8 mouse cellular contexts compared by ENCODE assay signal in the genomic region with DNA sequence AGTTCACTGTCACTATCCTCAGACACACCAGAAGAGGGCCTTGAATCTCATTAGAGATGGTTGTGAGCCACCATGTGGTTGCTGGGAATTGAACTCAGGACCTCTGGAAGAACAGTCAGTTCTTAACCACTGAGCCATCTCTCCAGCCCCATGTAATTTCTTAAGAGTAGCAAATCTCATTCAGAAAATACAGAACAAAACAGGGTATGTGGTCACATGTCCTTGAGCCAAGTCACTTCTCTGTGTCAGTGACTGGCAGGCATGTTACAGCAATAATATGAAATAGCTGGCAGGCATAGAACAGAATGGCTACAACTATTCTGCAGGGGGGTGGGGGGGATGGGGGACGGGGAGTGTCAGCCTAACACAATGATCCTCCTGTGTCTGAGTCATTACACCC. TPM values are rescaled to one million over a fixed set of nuclear protein-coding genes. Genes with fewer than 3 reads are reported as not detected.
DNase-seq lines count a peak whose midpoint lies in the region; ATAC-seq lines count a peak whose summit lies in the region.

No protein-coding gene starts in this region.

- no peaks in the 10 kb centered on the region for H3K4me1 ChIP-seq in kidney, embryonic 16.5 days (ENCODE audit: insufficient read depth, low read length)
- H3K4me1 ChIP-seq in hindbrain, embryonic 16.5 days (ENCODE audit: control insufficient read depth, insufficient read depth, low read depth, low read length): peaks cover 4% of the 10 kb centered on the region; the same call in 1 of the 2 replicates
- H3K4me1 ChIP-seq in midbrain, embryonic 16.5 days (ENCODE audit: control insufficient read depth, insufficient read depth, low read length): no peaks in the 10 kb centered on the region

- H3K36me3 ChIP-seq in kidney, embryonic 16.5 days (ENCODE audit: insufficient read depth, low read length): no peaks in the 10 kb centered on the region
- no peaks in the 10 kb centered on the region for H3K36me3 ChIP-seq in hindbrain, embryonic 16.5 days (ENCODE audit: control insufficient read depth, insufficient read depth, low read length)
- H3K36me3 ChIP-seq in midbrain, embryonic 16.5 days (ENCODE audit: control insufficient read depth, insufficient read depth, low read length): no peaks in the 10 kb centered on the region

- H3K9ac ChIP-seq in kidney, embryonic 16.5 days (replicated peaks; ENCODE audit: low read length): no peak overlapping the region
- no peak overlapping the region for H3K9ac ChIP-seq in hindbrain, embryonic 16.5 days (ENCODE audit: low read depth, low read length)
- no peak overlapping the region for H3K9ac ChIP-seq in midbrain, embryonic 16.5 days (ENCODE audit: low read depth, low read length)

- DNase-seq in kidney, adult 8-10 months: no peak
- peak; percentile 45 for DNase-seq in fat pad, adult 2 months (ENCODE audit: extremely low read depth, low read depth, low spot score)
- no peak for DNase-seq in T-cell, adult 2 months (ENCODE audit: low spot score)
- no peak for DNase-seq in embryo, embryonic 9.5 days (ENCODE audit: extremely low spot score)
- DNase-seq in spleen, postnatal 10 days (ENCODE audit: low spot score in 2 of 2): no peak

- no peak for ATAC-seq in kidney, embryonic 16.5 days (ENCODE audit: low FRiP score, low TSS enrichment)
- no peak for ATAC-seq in hindbrain, embryonic 16.5 days
- ATAC-seq in midbrain, embryonic 16.5 days: no peak

- no peaks in the 10 kb centered on the region for H3K27me3 ChIP-seq in kidney, embryonic 16.5 days (ENCODE audit: insufficient read depth, low read length)
- H3K27me3 ChIP-seq in hindbrain, embryonic 16.5 days (replicated peaks; ENCODE audit: control insufficient read depth, insufficient read depth, low read length): no peaks in the 10 kb centered on the region
- no peaks in the 10 kb centered on the region for H3K27me3 ChIP-seq in midbrain, embryonic 16.5 days (ENCODE audit: control insufficient read depth, insufficient read depth, low read depth, low read length)

- no peak overlapping the region for H3K27ac ChIP-seq in kidney, embryonic 16.5 days (ENCODE audit: low read length)
- H3K27ac ChIP-seq in hindbrain, embryonic 16.5 days (ENCODE audit: low read depth, low read length): no peak overlapping the region
- H3K27ac ChIP-seq in midbrain, embryonic 16.5 days (ENCODE audit: low read length): no peak overlapping the region

- H3K4me3 ChIP-seq in kidney, embryonic 16.5 days (ENCODE audit: low read length): no peak overlapping the region
- H3K4me3 ChIP-seq in hindbrain, embryonic 16.5 days (ENCODE audit: low read length): no peak overlapping the region
- peak overlapping the region; percentile 57 for H3K4me3 ChIP-seq in midbrain, embryonic 16.5 days (ENCODE audit: low read depth, low read length)

- 0 out of 2 replicates have a peak, but pooled peaks cover 3% of the 10 kb centered on the region for H3K9me3 ChIP-seq in kidney, embryonic 16.5 days (ENCODE audit: low read length)
- H3K9me3 ChIP-seq in hindbrain, embryonic 16.5 days (ENCODE audit: control insufficient read depth, low read length): 0 out of 2 replicates have a peak, but pooled peaks cover 2% of the 10 kb centered on the region
- H3K9me3 ChIP-seq in midbrain, embryonic 16.5 days (replicated peaks; ENCODE audit: control insufficient read depth, low read length, poor library complexity, severe bottlenecking): no peaks in the 10 kb centered on the region

- H3K4me2 ChIP-seq in kidney, embryonic 16.5 days (replicated peaks; ENCODE audit: low read depth, low read length): peak overlapping the region; percentile 89
- peak overlapping the region; percentile 80 for H3K4me2 ChIP-seq in hindbrain, embryonic 16.5 days (ENCODE audit: low read length)
- peak overlapping the region; percentile 82 for H3K4me2 ChIP-seq in midbrain, embryonic 16.5 days (ENCODE audit: low read length)

- 69% methylated on average over 1 of the region's 1 CpGs for WGBS in kidney, embryonic 16.5 days
- 25% methylated on average over 1 of the region's 1 CpGs for WGBS in hindbrain, embryonic 16.5 days
- 38% methylated on average over 1 of the region's 1 CpGs for WGBS in midbrain, embryonic 16.5 days

RNA-seq across cellular contexts. Expression of a gene that starts 0.4 kb away (rescaled TPM):
- 1.7 and 1.9 TPM in 2 replicates for polyA plus RNA-seq in kidney, embryonic 16.5 days (2015; fragmentation: Nextera tagmentation; extraction: Ambion mirVana)
- 1.3 and 1.5 TPM in 2 replicates for polyA plus RNA-seq in hindbrain, embryonic 16.5 days (2015; fragmentation: Nextera tagmentation; extraction: Ambion mirVana)
- 0.98 and 1.2 TPM in 2 replicates for polyA plus RNA-seq in midbrain, embryonic 16.5 days (2015; fragmentation: Nextera tagmentation; extraction: Ambion mirVana)

RNA-seq across cellular contexts. Expression of a gene that starts 14.1 kb away (rescaled TPM):
- 4.2 and 4.8 TPM in 2 replicates for polyA plus RNA-seq in kidney, embryonic 16.5 days (2015; fragmentation: Nextera tagmentation; extraction: Ambion mirVana)
- 7.6 and 7.7 TPM in 2 replicates for polyA plus RNA-seq in hindbrain, embryonic 16.5 days (2015; fragmentation: Nextera tagmentation; extraction: Ambion mirVana)
- polyA plus RNA-seq in midbrain, embryonic 16.5 days (2015; fragmentation: Nextera tagmentation; extraction: Ambion mirVana): 9.1 and 10.9 TPM in 2 replicates

RNA-seq across cellular contexts. Expression of a gene that starts 30.9 kb away (rescaled TPM):
- polyA plus RNA-seq in kidney, embryonic 16.5 days (2015; fragmentation: Nextera tagmentation; extraction: Ambion mirVana): not detected in 2 replicates
- 0.63 and 0.66 TPM in 2 replicates for polyA plus RNA-seq in hindbrain, embryonic 16.5 days (2015; fragmentation: Nextera tagmentation; extraction: Ambion mirVana)
- polyA plus RNA-seq in midbrain, embryonic 16.5 days (2015; fragmentation: Nextera tagmentation; extraction: Ambion mirVana): 0.22 and 0.31 TPM in 2 replicates

RNA-seq across cellular contexts. Expression of a gene that starts 48.1 kb away (rescaled TPM):
- 2.6 and 3.4 TPM in 2 replicates for polyA plus RNA-seq in kidney, embryonic 16.5 days (2015; fragmentation: Nextera tagmentation; extraction: Ambion mirVana)
- 1.1 and 1.4 TPM in 2 replicates for polyA plus RNA-seq in hindbrain, embryonic 16.5 days (2015; fragmentation: Nextera tagmentation; extraction: Ambion mirVana)
- 1.4 and 1.8 TPM in 2 replicates for polyA plus RNA-seq in midbrain, embryonic 16.5 days (2015; fragmentation: Nextera tagmentation; extraction: Ambion mirVana)

RNA-seq across cellular contexts. Expression of a gene that starts 48.2 kb away (rescaled TPM):
- 1.1 and 1.2 TPM in 2 replicates for polyA plus RNA-seq in kidney, embryonic 16.5 days (2015; fragmentation: Nextera tagmentation; extraction: Ambion mirVana)
- polyA plus RNA-seq in hindbrain, embryonic 16.5 days (2015; fragmentation: Nextera tagmentation; extraction: Ambion mirVana): 4.7 and 4.8 TPM in 2 replicates
- polyA plus RNA-seq in midbrain, embryonic 16.5 days (2015; fragmentation: Nextera tagmentation; extraction: Ambion mirVana): 8.2 and 9.3 TPM in 2 replicates
